Mouse (Mus musculus) E14TG2a.4 (cell line): ENCODE measurements around the gene Insig2.

Source experiments
- H3K27me3 ChIP-seq: 2 replicates; pipeline ENCODE4 v1.6.1; 2014; ENCODE audit warnings: low read length, control low read depth; ENCODE audit not compliant: insufficient read depth
- H3K36me3 ChIP-seq: 2 replicates; pipeline ENCODE4 v1.6.1; 2014; ENCODE audit warnings: low read length, control low read depth; ENCODE audit not compliant: insufficient read depth
- H3K4me1 ChIP-seq: replicated peaks from 2 replicates; pipeline ENCODE4 v1.6.1; 2014; ENCODE audit warnings: low read depth, low read length, control low read depth
- H3K4me3 ChIP-seq: replicated peaks from 2 replicates; pipeline ENCODE4 v1.5.1; 2014; ENCODE audit warnings: mild to moderate bottlenecking, low read length
- H3K9me3 ChIP-seq: 2 replicates; pipeline ENCODE4 v1.6.1; 2014; ENCODE audit warnings: low read length, control low read depth
- CTCF ChIP-seq: conservative IDR thresholded peaks from 2 replicates; pipeline ENCODE4 v1.5.1; 2014; ENCODE audit warnings: low read length
- NANOG ChIP-seq: IDR thresholded peaks from 2 replicates; pipeline ENCODE4 v1.6.1; 2014; ENCODE audit warnings: borderline replicate concordance, low read length, mixed read lengths
- POU5F1 ChIP-seq: IDR thresholded peaks from 2 replicates; pipeline ENCODE4 v1.6.1; 2014; ENCODE audit warnings: low read length, borderline replicate concordance

The Insig2 gene

DNA sequence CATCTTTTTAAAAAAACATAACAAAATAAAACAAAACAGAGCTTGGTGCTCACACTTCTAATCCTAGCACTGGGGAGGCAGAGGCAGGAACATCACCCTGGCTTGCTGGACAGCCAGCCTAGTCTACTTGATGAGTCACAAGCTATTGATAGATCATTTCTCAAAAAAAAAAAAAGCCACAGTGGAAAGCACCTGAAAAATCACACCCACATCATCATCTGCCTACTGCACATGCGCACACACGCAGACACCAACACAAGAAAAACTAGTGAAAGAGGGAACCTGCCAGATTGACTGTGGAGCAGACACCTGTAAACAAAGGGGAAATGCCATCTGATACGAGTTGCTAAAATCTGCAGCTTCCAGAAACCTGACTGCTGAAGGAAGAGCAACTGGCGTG is 54.9 kb downstream of the Insig2 start:
- TF ChIP-seq POU5F1: no peak
- no peak for TF ChIP-seq NANOG
- TF ChIP-seq CTCF: no peak
- H3K36me3 ChIP-seq: no peaks in the 10 kb centered on the region

GRCm38 (mm10) chr1:121275961-121276506 is 56.4 kb downstream of the Insig2 start:
- H3K4me1 ChIP-seq: 0 out of 2 replicates have a peak, but pooled peaks cover 3% of the 10 kb centered on the region
- H3K27me3 ChIP-seq: no peaks in the 10 kb centered on the region
- peaks cover 10% of the 10 kb centered on the region for H3K9me3 ChIP-seq
- H3K36me3 ChIP-seq: no peaks in the 10 kb centered on the region
- no peak overlapping the region for H3K4me3 ChIP-seq
- no peak for TF ChIP-seq CTCF
- TF ChIP-seq NANOG: no peak
- TF ChIP-seq POU5F1: no peak

More for the DNA sequence above, 54.9 kb downstream of the Insig2 start:
- Histone ChIP-seq H3K4me3 (no peak overlapping the region), H3K9me3 (no peaks in the 10 kb centered on the region), H3K4me1 (0 out of 2 replicates have a peak, but pooled peaks cover 3% of the 10 kb centered on the region), H3K27me3 (no peaks in the 10 kb centered on the region)

DNA sequence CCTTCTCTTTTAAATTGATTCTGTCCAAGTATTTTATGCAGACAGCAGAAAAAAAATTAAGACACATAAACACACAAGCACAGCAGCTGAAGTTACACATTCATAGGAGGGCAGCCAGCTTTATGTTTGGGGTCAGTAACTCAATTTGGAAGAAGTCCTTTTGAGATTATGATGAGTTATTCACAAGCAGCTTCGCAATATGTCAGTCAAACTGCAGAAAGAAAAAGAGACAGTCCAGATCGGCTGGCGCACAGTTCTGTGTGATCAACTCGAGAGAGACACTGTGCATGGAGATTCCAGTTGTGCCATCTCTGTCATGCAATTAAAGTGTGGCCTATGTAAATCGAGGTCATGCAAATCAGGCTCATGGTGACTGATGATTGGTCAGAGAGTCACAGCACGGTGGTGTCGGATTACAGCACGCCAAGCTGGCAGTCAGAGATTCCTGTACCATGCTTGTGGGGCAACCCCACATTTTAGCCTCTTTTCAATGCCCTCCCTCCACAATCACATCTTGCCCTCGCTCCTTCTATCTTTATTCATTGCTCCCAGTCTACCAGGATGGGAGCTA is 72.1 kb downstream of the Insig2 start:
- Histone ChIP-seq H3K36me3 (no peaks in the 10 kb centered on the region), H3K4me3 (no peak overlapping the region), H3K9me3 (no peaks in the 10 kb centered on the region), H3K4me1 (no peaks in the 10 kb centered on the region), H3K27me3 (no peaks in the 10 kb centered on the region)
- TF ChIP-seq POU5F1: no peak
- TF ChIP-seq NANOG: no peak
- TF ChIP-seq CTCF: no peak
